Mouse (Mus musculus) forebrain, embryonic 16.5 days (tissue): Measurements from ENCODE around the gene Banp. TPM values are rescaled to one million over a fixed set of nuclear protein-coding genes. Genes with fewer than 3 reads are reported as not detected.

Experiments used
- ATAC-seq: fragments of 200-750 bp; cut with Nextera tagmentation; 2 replicates; pipeline ENCODE4 v1.8.0; 2017; ENCODE audit warnings: mild to moderate bottlenecking, moderate library complexity
- H3K27ac ChIP-seq: fragments of 300-500 bp; sonication (generic); 2 replicates; pipeline ENCODE4 v1.5.1; 2014; ENCODE audit warnings: low read length, control low read depth
- H3K27me3 ChIP-seq: fragments of 300-500 bp; sonication (generic); replicated peaks from 2 replicates; pipeline ENCODE4 v1.6.1; 2014; ENCODE audit warnings: low read length; ENCODE audit not compliant: control insufficient read depth, insufficient read depth
- H3K36me3 ChIP-seq: fragments of 300-500 bp; sonication (generic); 2 replicates; pipeline ENCODE4 v1.6.1; 2014; ENCODE audit not compliant: control insufficient read depth, insufficient read depth
- H3K4me1 ChIP-seq: fragments of 300-500 bp; sonication (generic); replicated peaks from 2 replicates; pipeline ENCODE4 v1.6.1; 2014; ENCODE audit warnings: low read length; ENCODE audit not compliant: control insufficient read depth, insufficient read depth
- H3K4me2 ChIP-seq: fragments of 300-500 bp; sonication (generic); 2 replicates; pipeline ENCODE4 v1.6.1; 2014; ENCODE audit warnings: mild to moderate bottlenecking, low read length, control low read depth
- H3K4me3 ChIP-seq: fragments of 300-500 bp; sonication (generic); replicated peaks from 2 replicates; pipeline ENCODE4 v1.5.1; 2014; ENCODE audit warnings: mild to moderate bottlenecking, low read length, control low read depth
- H3K9ac ChIP-seq: fragments of 300-500 bp; sonication (generic); replicated peaks from 2 replicates; pipeline ENCODE4 v1.6.1; 2014; ENCODE audit warnings: low read depth, low read length, control low read depth
- H3K9me3 ChIP-seq: fragments of 300-500 bp; sonication (generic); 2 replicates; pipeline ENCODE4 v1.6.1; 2016; ENCODE audit warnings: low read length; ENCODE audit not compliant: control insufficient read depth
- WGBS: fragments of 180-500 bp; shearing (Covaris S2); extraction: QIAGEN DNeasy Blood & Tissue Kit; methylation state at CpG from one replicate; pipeline ENCODE4 v1.1.7; 2014; 5-methylcytosine and 5-hydroxymethylcytosine counted together
- polyA plus RNA-seq: library from polyadenylated mRNA; unstranded; fragments of >200 nt; fragmentation: Nextera tagmentation; extraction: Ambion mirVana; gene quantifications from 2 replicates; pipeline ENCODE4 v1.2.1, GENCODE M21; 2015

Gene Banp
- polyA plus RNA-seq, 1 experiment from 2014 or later: 68.4 TPM

DNA sequence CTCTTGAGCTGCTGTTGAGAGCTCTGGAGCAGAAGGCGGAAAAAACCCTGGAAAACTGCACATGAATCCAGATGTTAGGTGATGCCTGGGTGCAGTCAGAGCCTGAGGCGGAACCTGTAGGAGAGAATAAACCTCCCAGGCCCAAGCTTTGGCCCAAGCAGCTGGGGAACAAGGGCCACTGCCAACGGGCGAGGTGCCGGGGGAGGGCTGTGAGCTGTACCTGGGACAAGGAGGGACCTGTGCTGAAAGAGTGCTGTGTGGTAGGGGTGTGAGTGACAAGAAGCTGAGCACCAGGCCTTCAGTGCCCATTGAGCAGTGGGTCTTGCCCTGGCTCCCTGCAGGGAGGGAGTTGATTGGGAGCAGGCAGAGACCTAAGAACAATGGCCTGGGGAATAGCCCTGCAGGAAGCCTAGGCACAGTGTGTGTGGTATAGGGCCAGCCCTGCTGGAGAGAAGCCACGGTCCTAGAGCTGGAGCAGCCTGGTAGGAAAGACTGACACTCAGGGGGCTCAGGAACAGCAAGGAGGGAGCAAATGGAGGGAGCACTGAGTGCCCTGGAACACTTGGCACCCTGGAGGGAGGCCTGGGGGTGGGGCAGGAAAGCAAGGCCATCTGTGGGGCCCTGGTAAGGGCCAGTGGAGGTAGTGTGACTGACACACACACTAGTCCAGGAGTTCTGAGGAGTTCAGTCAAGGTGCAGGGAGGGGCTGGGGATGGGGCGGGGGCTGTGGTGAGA, 17.3 kb downstream of the Banp start:
- H3K9ac ChIP-seq: peak overlapping the region; percentile 31; the same call in 1 of the 2 replicates
- no peaks in the 10 kb centered on the region for H3K36me3 ChIP-seq

DNA sequence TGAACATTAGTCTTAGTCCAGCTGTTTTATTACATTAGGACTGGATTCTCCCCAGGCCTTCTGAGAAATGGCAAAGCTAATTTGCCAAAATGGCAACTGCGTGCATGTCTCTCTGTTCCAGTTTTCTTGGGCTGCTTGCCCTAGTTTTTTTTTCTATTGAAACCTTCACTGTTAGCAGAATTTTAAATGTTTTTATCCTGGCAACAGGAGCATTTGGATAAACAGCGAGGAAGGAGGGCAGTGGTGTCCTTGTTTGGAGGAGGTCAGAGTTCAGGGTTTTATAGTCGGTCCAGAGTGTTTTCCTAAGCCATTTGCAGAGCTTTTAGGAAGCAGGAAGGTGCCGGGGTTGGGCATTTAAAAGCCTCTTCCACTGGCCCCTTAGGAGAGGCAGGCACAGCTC, 18.4 kb downstream of the Banp start:
- H3K27me3 ChIP-seq: no peaks in the 10 kb centered on the region
- ATAC-seq: no peak
- no peaks in the 10 kb centered on the region for H3K36me3 ChIP-seq
- H3K4me2 ChIP-seq: no peak overlapping the region
- H3K4me1 ChIP-seq: peaks cover 38% of the 10 kb centered on the region
- no peak overlapping the region for H3K9ac ChIP-seq
- H3K4me3 ChIP-seq: no peak overlapping the region
- H3K27ac ChIP-seq: peak overlapping the region; percentile 12
- H3K9me3 ChIP-seq: no peaks in the 10 kb centered on the region
- WGBS: 35% methylated on average over 4 of the region's 4 CpGs

More for the DNA sequence above, 17.3 kb downstream of the Banp start:
- H3K4me2 ChIP-seq: no peak overlapping the region
- ATAC-seq: peak; percentile 72
- H3K4me3 ChIP-seq: no peak overlapping the region
- H3K9me3 ChIP-seq: no peaks in the 10 kb centered on the region
- H3K4me1 ChIP-seq: peaks cover 38% of the 10 kb centered on the region
- WGBS: 29% methylated on average over 7 of the region's 7 CpGs
- H3K27ac ChIP-seq: peak overlapping the region; percentile 13; the same call in 1 of the 2 replicates
- no peaks in the 10 kb centered on the region for H3K27me3 ChIP-seq

GRCm38 (mm10) chr8:121968542-121968941, 19.0 kb downstream of the Banp start:
- H3K9me3 ChIP-seq: no peaks in the 10 kb centered on the region
- H3K4me1 ChIP-seq: peaks cover 38% of the 10 kb centered on the region
- H3K4me3 ChIP-seq: no peak overlapping the region
- no peak overlapping the region for H3K9ac ChIP-seq
- H3K4me2 ChIP-seq: no peak overlapping the region
- H3K27me3 ChIP-seq: no peaks in the 10 kb centered on the region
- WGBS: 78% methylated on average over 4 of the region's 4 CpGs
- H3K27ac ChIP-seq: peak overlapping the region; percentile 12
- no peak for ATAC-seq
- no peaks in the 10 kb centered on the region for H3K36me3 ChIP-seq

DNA sequence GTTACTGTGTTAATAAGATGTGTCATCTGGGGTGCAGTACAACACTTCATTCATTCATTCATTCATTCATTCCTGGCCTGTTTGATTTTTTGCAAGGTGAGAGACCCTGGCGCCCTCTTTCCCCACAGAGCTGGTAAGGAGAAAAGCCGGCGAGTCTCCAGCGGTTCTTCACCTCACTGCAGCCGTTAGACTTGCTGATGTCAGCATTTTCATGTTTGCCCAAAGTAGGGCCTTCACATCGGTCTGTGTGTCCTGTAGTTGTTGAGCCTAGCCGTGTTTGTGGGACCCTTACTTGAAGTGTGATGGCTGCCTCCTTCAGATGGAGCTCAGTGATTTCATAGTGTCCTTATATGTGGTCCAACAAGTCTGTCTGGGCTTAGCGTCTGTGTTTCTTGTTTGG, 20.7 kb downstream of the Banp start:
- Histone ChIP-seq H3K9ac (no peak overlapping the region), H3K36me3 (0 out of 2 replicates have a peak, but pooled peaks cover 3% of the 10 kb centered on the region), H3K4me3 (no peak overlapping the region), H3K9me3 (no peaks in the 10 kb centered on the region), H3K27me3 (no peaks in the 10 kb centered on the region), H3K4me2 (no peak overlapping the region), H3K4me1 (peaks cover 38% of the 10 kb centered on the region), H3K27ac (no peak overlapping the region)
- ATAC-seq: no peak
- 87% methylated on average over 8 of the region's 8 CpGs for WGBS

DNA sequence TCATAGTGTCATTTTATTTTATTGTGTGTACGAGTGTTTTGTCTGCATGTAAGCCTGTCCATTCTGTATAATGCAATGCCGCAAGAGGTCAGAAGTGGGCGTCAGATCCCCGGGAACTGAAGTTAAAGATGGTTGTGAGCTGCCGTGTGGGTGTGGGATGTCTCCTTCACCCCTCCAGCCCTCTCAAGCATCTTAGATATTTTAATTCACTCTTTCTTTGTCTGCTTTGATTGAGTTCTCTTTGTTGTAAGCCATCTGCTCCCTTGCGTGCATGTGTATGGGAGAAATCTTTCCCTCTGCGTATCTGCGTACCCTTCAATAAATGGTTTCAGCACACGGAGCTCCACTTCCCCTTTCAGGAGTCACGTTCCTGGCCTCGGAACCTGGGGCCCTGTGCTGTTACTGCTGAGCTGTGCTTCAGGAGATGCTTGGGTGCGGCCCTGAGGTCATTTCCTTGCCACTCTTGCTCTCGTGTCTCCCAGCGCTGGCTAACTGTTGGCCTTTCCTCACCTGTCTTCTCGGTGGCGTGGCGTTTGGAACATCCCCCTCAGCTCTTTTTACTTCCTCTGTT, 22.0 kb downstream of the Banp start:
- H3K27ac ChIP-seq: peak overlapping the region; percentile 73
- H3K36me3 ChIP-seq: 0 out of 2 replicates have a peak, but pooled peaks cover 3% of the 10 kb centered on the region
- peak overlapping the region; percentile 39; the same call in 1 of the 2 replicates for H3K9ac ChIP-seq
- peak; percentile 39; the same call in 1 of the 2 replicates for ATAC-seq
- H3K9me3 ChIP-seq: no peaks in the 10 kb centered on the region
- 58% methylated on average over 17 of the region's 17 CpGs for WGBS
- H3K4me2 ChIP-seq: no peak overlapping the region
- H3K4me3 ChIP-seq: no peak overlapping the region
- H3K4me1 ChIP-seq: peaks cover 29% of the 10 kb centered on the region
- no peaks in the 10 kb centered on the region for H3K27me3 ChIP-seq

GRCm38 (mm10) chr8:121973906-121974305, 24.4 kb downstream of the Banp start:
- ATAC-seq: no peak
- WGBS: 93% methylated on average over 28 of the region's 28 CpGs
- Histone ChIP-seq H3K4me3 (no peak overlapping the region), H3K27me3 (no peaks in the 10 kb centered on the region), H3K4me2 (no peak overlapping the region), H3K27ac (no peak overlapping the region), H3K4me1 (peaks cover 7% of the 10 kb centered on the region), H3K36me3 (peaks cover 3% of the 10 kb centered on the region; the same call in 1 of the 2 replicates), H3K9ac (no peak overlapping the region), H3K9me3 (no peaks in the 10 kb centered on the region)

DNA sequence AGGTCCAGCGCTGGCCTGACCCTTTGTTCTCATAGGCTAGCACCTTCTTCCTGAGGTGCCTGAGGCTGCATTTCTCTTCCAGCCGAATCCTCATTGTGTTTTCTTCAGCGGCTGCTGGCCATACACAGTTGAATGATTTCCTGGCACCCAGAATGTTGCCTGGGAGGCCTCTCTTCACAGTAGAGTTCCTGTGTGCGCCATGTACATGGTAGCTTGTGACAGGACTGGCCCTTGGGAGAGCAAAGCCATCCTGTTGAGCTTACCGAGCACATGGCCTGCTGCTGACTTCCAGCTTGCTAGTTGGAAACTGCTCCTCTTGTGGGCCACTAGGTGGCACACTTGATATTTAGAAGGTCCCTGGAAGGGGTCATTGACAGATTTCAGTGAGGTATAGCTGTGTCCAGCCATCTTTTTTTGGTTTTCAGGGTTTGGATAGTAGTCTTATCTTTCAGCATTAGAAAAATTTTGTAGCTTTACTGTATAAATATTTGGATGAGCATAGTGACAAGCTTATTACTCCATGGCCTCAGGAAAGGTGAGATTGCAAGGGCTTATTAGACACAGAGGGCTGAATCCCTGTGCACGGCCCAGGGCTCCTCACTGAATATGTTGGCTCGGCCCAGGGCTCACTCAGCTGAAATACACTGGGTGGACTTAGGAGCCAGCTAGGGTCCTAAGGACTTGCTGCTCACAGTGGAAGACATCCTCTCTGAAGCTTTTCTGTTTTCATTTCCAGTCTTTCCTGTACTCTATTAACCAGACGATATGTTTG, 28.5 kb downstream of the Banp start:
- Histone ChIP-seq H3K27ac (no peak overlapping the region), H3K27me3 (no peaks in the 10 kb centered on the region), H3K4me2 (no peak overlapping the region), H3K36me3 (peaks cover 6% of the 10 kb centered on the region), H3K4me3 (no peak overlapping the region), H3K9me3 (no peaks in the 10 kb centered on the region), H3K4me1 (peaks cover 3% of the 10 kb centered on the region), H3K9ac (no peak overlapping the region)
- peak; percentile 69; the same call in 1 of the 2 replicates for ATAC-seq
- WGBS: 67% methylated on average over 8 of the region's 8 CpGs

DNA sequence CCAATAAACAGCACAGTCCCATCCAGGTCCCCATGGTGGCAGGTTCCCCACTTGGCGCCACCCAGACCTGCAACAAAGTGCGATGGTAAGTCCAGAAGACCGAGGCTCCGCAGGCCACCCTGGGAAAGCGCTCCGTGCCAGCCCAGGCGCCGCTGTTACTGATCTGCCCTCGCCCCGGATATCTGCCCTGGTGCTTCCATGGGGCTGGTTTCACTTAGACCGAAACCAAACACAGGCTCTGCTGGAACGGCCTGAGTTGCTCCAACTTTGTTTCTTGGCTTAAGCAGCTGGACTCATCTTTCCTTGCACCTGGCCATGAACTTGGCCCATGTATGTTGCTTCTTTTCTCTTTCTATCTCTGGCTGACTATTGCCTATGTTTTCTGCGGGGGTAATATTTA, 29.1 kb downstream of the Banp start:
- H3K36me3 ChIP-seq: peaks cover 6% of the 10 kb centered on the region
- no peak for ATAC-seq
- H3K4me2 ChIP-seq: no peak overlapping the region
- H3K27ac ChIP-seq: no peak overlapping the region
- H3K9ac ChIP-seq: no peak overlapping the region
- H3K27me3 ChIP-seq: no peaks in the 10 kb centered on the region
- 96% methylated on average over 13 of the region's 13 CpGs for WGBS
- H3K4me1 ChIP-seq: peaks cover 3% of the 10 kb centered on the region
- H3K4me3 ChIP-seq: no peak overlapping the region
- no peaks in the 10 kb centered on the region for H3K9me3 ChIP-seq
